Mouse (Mus musculus) testis, adult 2 months (tissue): ENCODE results near the gene Pard3. TPM values are rescaled to one million over a fixed set of nuclear protein-coding genes. Genes with fewer than 3 reads are reported as not detected.

Experiments used
- H3K27ac ChIP-seq: fragments of 200-500 bp; 2 replicates; pipeline ENCODE4 v1.5.1; 2012; ENCODE audit warnings: low read depth, low read length; ENCODE audit not compliant: control insufficient read depth, insufficient read depth
- H3K27me3 ChIP-seq: fragments of 200-500 bp; 2 replicates; pipeline ENCODE4 v1.6.1; 2012; ENCODE audit warnings: mild to moderate bottlenecking, low read length, moderate library complexity; ENCODE audit not compliant: control insufficient read depth, insufficient read depth
- H3K36me3 ChIP-seq: fragments of 200-500 bp; 2 replicates; pipeline ENCODE4 v1.6.1; 2012; ENCODE audit warnings: mild to moderate bottlenecking, low read length; ENCODE audit not compliant: control insufficient read depth, insufficient read depth
- H3K4me1 ChIP-seq: fragments of 200-500 bp; 2 replicates; pipeline ENCODE4 v1.6.1; 2012; ENCODE audit warnings: low read length; ENCODE audit not compliant: control insufficient read depth, insufficient read depth
- H3K4me3 ChIP-seq: fragments of 200-500 bp; 2 replicates; pipeline ENCODE4 v1.5.1; 2012; ENCODE audit warnings: low read depth, mild to moderate bottlenecking, low read length, moderate library complexity, mixed read lengths; ENCODE audit not compliant: control insufficient read depth
- CTCF ChIP-seq: fragments of 200-500 bp; IDR thresholded peaks from 2 replicates; pipeline ENCODE4 v1.5.1; 2012; ENCODE audit warnings: low read depth, mild to moderate bottlenecking, inconsistent platforms, low read length, moderate library complexity; ENCODE audit not compliant: control insufficient read depth, insufficient read depth, insufficient replicate concordance
- POLR2A ChIP-seq: fragments of 200-500 bp; IDR thresholded peaks from 2 replicates; pipeline ENCODE4 v1.6.1; 2012; ENCODE audit warnings: low read depth, mild to moderate bottlenecking, inconsistent platforms, low read length, moderate library complexity; ENCODE audit not compliant: control insufficient read depth
- polyA plus RNA-seq: library from polyadenylated mRNA; depleted of rRNA; stranded (reverse); fragments of >200 nt; gene quantifications from 2 replicates; pipeline ENCODE4 v1.2.3, GENCODE M21; 2012

Pard3 gene
- polyA plus RNA-seq, 1 experiment, result 4.1 TPM

- H3K4me3 ChIP-seq, result no peak overlapping the region
- no peak overlapping the region for H3K27ac ChIP-seq
- H3K4me1 ChIP-seq, result peaks cover 3% of the 10 kb centered on the region; the same call in 1 of the 2 replicates
- H3K27me3 ChIP-seq, result no peaks in the 10 kb centered on the region
- TF ChIP-seq CTCF (no peak), POLR2A (no peak)
- H3K36me3 ChIP-seq, result no peaks in the 10 kb centered on the region
Measured at GRCm38 (mm10) chr8:127542162-127542561, 478.5 kb downstream of the Pard3 start.

- TF ChIP-seq CTCF (no peak), POLR2A (no peak)
- H3K4me3 ChIP-seq, result no peak overlapping the region
- H3K27me3 ChIP-seq, result no peaks in the 10 kb centered on the region
- H3K4me1 ChIP-seq, result peaks cover 3% of the 10 kb centered on the region; the same call in 1 of the 2 replicates
- no peak overlapping the region for H3K27ac ChIP-seq
- H3K36me3 ChIP-seq, result no peaks in the 10 kb centered on the region
Measured at GRCm38 (mm10) chr8:127543676-127544075, 480.0 kb downstream of the Pard3 start.

DNA sequence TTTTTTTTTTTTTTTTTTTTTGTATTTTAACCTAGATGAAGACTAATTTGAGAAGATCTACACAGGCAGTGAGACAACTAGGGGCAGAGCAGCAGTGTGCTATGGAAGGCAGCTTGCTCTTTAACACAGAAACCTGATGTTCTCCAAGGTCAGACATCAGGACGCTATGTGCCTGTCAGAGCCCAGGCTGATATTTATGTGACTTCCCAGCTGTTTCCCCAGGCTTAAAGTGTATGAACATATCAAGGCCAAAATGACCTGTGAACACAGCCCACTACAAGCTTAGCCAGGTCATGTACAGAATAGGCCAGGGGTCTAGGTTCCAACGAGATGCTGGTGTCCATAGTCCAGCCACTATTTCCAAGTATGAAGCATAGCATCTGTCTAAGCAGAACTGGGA is 482.5 kb downstream of the Pard3 start:
- Histone ChIP-seq H3K27me3 (no peaks in the 10 kb centered on the region), H3K4me1 (peaks cover 3% of the 10 kb centered on the region; the same call in 1 of the 2 replicates), H3K27ac (peak overlapping the region; percentile 66), H3K36me3 (no peaks in the 10 kb centered on the region), H3K4me3 (no peak overlapping the region)
- TF ChIP-seq CTCF, result no peak
- no peak for TF ChIP-seq POLR2A

GRCm38 (mm10) chr8:127550928-127551327 is 487.2 kb downstream of the Pard3 start:
- Histone ChIP-seq H3K36me3 (no peaks in the 10 kb centered on the region), H3K4me1 (no peaks in the 10 kb centered on the region), H3K27ac (no peak overlapping the region), H3K27me3 (no peaks in the 10 kb centered on the region), H3K4me3 (no peak overlapping the region)
- TF ChIP-seq CTCF (no peak), POLR2A (no peak)

- no peaks in the 10 kb centered on the region for H3K4me1 ChIP-seq
- no peaks in the 10 kb centered on the region for H3K27me3 ChIP-seq
- H3K36me3 ChIP-seq, result no peaks in the 10 kb centered on the region
- H3K27ac ChIP-seq, result no peak overlapping the region
- TF ChIP-seq CTCF (no peak), POLR2A (no peak)
- H3K4me3 ChIP-seq, result no peak overlapping the region
Measured at GRCm38 (mm10) chr8:127552161-127552595, 488.5 kb downstream of the Pard3 start.

GRCm38 (mm10) chr8:127552836-127553235 is 489.1 kb downstream of the Pard3 start:
- TF ChIP-seq CTCF, result no peak
- TF ChIP-seq POLR2A, result no peak
- Histone ChIP-seq H3K36me3 (no peaks in the 10 kb centered on the region), H3K27ac (no peak overlapping the region), H3K4me3 (no peak overlapping the region), H3K27me3 (no peaks in the 10 kb centered on the region), H3K4me1 (no peaks in the 10 kb centered on the region)

DNA sequence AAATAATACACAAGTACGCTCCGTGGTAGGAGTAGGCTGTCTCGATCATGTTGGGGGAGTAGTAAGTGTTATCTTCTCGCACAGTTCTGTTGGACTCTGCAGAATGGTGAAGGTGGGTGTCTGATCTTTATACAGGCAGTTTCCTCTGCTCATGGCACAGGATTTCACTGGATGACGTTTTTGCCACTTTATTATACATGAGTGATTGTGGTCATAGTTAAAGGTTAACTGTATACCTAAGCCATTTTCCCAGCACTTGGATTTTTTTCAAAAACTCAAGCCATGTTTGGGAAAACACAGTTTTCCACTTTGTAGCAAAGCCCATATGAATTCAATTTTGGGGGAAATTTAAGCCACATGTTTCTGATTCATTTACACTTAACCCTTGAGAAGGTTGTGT is 489.9 kb downstream of the Pard3 start:
- Histone ChIP-seq H3K4me3 (no peak overlapping the region), H3K27me3 (no peaks in the 10 kb centered on the region), H3K36me3 (no peaks in the 10 kb centered on the region), H3K4me1 (no peaks in the 10 kb centered on the region), H3K27ac (no peak overlapping the region)
- TF ChIP-seq POLR2A (no peak), CTCF (no peak)

DNA sequence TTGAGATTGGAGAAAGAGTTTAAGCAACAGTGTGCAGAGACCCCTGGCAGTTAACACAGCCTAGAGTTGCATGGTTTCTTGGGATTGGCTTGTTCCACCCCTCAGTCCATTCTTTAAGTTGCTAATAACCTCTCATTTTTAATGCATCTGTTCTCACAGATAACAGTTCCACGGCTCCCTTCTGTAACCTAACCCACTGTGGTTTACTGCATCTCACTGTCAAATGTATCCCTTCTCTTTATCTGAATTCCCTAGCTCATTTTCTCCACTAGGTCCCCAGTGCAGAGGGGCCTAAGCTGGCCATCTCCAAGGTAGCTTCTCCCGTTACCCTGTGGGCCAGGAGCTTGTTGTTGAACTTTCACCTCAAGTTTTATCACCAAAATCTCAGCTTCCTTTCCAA is 492.1 kb downstream of the Pard3 start:
- H3K4me1 ChIP-seq, result no peaks in the 10 kb centered on the region
- no peaks in the 10 kb centered on the region for H3K36me3 ChIP-seq
- TF ChIP-seq POLR2A, result no peak
- no peak for TF ChIP-seq CTCF
- no peaks in the 10 kb centered on the region for H3K27me3 ChIP-seq
- no peak overlapping the region for H3K4me3 ChIP-seq
- H3K27ac ChIP-seq, result no peak overlapping the region
